Mouse (Mus musculus): ENCODE data around the gene Prss36.
"Not testable (repeated sequence)": the region's sequence is repeated elsewhere in the genome, so short reads cannot be mapped to it uniquely, and the experiment has no call there.

Gene Prss36

GRCm38 (mm10) chr7:127946470-127947023 lies at the start of gene Prss36:
Prss36 (minus strand) TSS chr7:127946725.
- in situ Hi-C loops (cut with MboI; ENCODE audit: low sequenced_read_pairs) = no loop called here

GRCm38 (mm10) chr7:127993341-127993977 lies 46.9 kb upstream of the Prss36 start, which contains the start of gene Pycard:
Pycard (minus strand) TSS chr7:127993867.
- in situ Hi-C loops (cut with MboI; ENCODE audit: low sequenced_read_pairs) = no loop called here

GRCm38 (mm10) chr7:127992488-127993340 lies 46.2 kb upstream of the Prss36 start:
- in situ Hi-C loops (cut with MboI; ENCODE audit: low sequenced_read_pairs) = no loop called here

GRCm38 (mm10) chr7:127991643-127992487 lies 45.3 kb upstream of the Prss36 start:
- in situ Hi-C loops (cut with MboI; ENCODE audit: low sequenced_read_pairs) = no loop called here

- in situ Hi-C loops (cut with MboI; ENCODE audit: low sequenced_read_pairs) = no loop called here
Observed at GRCm38 (mm10) chr7:127988904-127989303, 42.4 kb upstream of the Prss36 start.

- in situ Hi-C loops (cut with MboI; ENCODE audit: low sequenced_read_pairs) = no loop called here
Observed at GRCm38 (mm10) chr7:127980606-127981005, 34.1 kb upstream of the Prss36 start.

GRCm38 (mm10) chr7:127978856-127979255 lies 32.3 kb upstream of the Prss36 start:
- in situ Hi-C loops (cut with MboI; ENCODE audit: low sequenced_read_pairs) = no loop called here

GRCm38 (mm10) chr7:127974413-127974930 lies 27.9 kb upstream of the Prss36 start:
- in situ Hi-C loops (cut with MboI; ENCODE audit: low sequenced_read_pairs) = no loop called here

GRCm38 (mm10) chr7:127967922-127968828 lies 21.6 kb upstream of the Prss36 start:
- in situ Hi-C loops (cut with MboI; ENCODE audit: low sequenced_read_pairs) = no loop called here

GRCm38 (mm10) chr7:127967004-127967921 lies 20.7 kb upstream of the Prss36 start, which contains the start of gene Fus:
Fus (plus strand) TSS chr7:127967457.
- in situ Hi-C loops (cut with MboI; ENCODE audit: low sequenced_read_pairs) = no loop called here

GRCm38 (mm10) chr7:127966371-127966918 lies 19.9 kb upstream of the Prss36 start:
- in situ Hi-C loops (cut with MboI; ENCODE audit: low sequenced_read_pairs) = no loop called here

- in situ Hi-C loops (cut with MboI; ENCODE audit: low sequenced_read_pairs) = no loop called here
Observed at GRCm38 (mm10) chr7:127959364-127959763, 12.8 kb upstream of the Prss36 start.

- in situ Hi-C loops (cut with MboI; ENCODE audit: low sequenced_read_pairs) = no loop called here
Observed at GRCm38 (mm10) chr7:127952864-127953581, 6.5 kb upstream of the Prss36 start.

- in situ Hi-C loops (cut with MboI; ENCODE audit: low sequenced_read_pairs) = no loop called here
Observed at GRCm38 (mm10) chr7:127944614-127945013, 1.9 kb downstream of the Prss36 start.

GRCm38 (mm10) chr7:127942097-127942496 lies 4.4 kb downstream of the Prss36 start:
- in situ Hi-C loops (cut with MboI; ENCODE audit: low sequenced_read_pairs) = not testable (repeated sequence)

GRCm38 (mm10) chr7:127936216-127936884 lies 10.2 kb downstream of the Prss36 start:
- in situ Hi-C loops (cut with MboI; ENCODE audit: low sequenced_read_pairs) = no loop called here

- in situ Hi-C loops (cut with MboI; ENCODE audit: low sequenced_read_pairs) = no loop called here
Observed at GRCm38 (mm10) chr7:127935748-127936159, 10.8 kb downstream of the Prss36 start.
